Mouse (Mus musculus) C2C12 (cell line): ENCODE results near the gene Hist1h2ae.

ENCODE experiments used
- CTCF ChIP-seq: IDR thresholded peaks from one replicate; pipeline ENCODE4 v1.5.1; 2011; ENCODE audit not compliant: control insufficient read depth, insufficient read depth, insufficient read length
- MAX ChIP-seq: IDR thresholded peaks from one replicate; pipeline ENCODE4 v1.6.1; 2011; ENCODE audit warnings: mild to moderate bottlenecking, control low read depth
- MYOG ChIP-seq: IDR thresholded peaks from one replicate; pipeline ENCODE4 v1.6.1; 2011; ENCODE audit not compliant: control insufficient read depth, insufficient read length; ENCODE audit errors: extremely low read depth
- USF1 ChIP-seq: IDR thresholded peaks from one replicate; pipeline ENCODE4 v1.6.1; 2011; ENCODE audit warnings: low read depth, mild to moderate bottlenecking, control low read depth, moderate library complexity

DNA sequence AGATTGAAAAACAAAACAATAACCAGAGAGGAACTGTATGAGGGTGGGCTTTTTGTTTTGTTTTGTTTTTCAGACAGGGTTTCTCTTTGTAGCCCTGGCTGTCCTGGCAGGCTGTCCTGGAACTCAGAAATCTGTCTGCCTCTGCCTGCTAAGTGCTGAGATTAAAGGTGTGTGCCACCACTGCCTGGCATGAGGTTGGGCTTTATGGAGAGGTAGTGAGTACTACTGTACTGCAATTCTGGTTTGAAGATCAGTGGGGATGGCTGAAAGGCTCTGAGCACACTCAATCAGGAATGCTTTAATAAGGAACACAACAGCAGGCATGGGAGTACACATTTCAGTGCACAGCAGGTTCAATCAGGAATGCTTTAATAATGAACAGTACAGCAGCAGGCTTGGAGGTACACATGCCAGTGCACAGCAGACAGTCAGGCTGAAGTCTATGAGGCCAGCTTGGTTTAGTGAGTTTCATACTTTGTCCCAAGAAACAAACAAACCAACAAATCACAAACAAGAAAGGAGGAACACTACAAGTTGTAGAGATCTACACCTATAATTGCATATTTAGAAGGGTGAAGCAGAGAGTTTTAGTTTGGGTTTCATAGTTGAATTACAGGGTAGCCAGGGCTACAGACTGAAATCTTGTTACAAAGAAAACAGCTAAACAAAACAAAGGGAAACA lies 12.5 kb upstream of the Hist1h2ae start:
- TF ChIP-seq MAX: no peak
- TF ChIP-seq CTCF: no peak
- TF ChIP-seq USF1: no peak
- no peak for TF ChIP-seq MYOG
